Mouse (Mus musculus) spleen, adult 2 months (tissue): ENCODE results near the gene Izumo4.
A peak's percentile ranks its signal among the peaks of the same experiment; 100 is the strongest.

Experiments
- CTCF ChIP-seq: fragments of 200-500 bp; IDR thresholded peaks from 2 replicates; pipeline ENCODE4 v1.5.1; 2011; ENCODE audit warnings: mild to moderate bottlenecking, inconsistent platforms; ENCODE audit not compliant: insufficient read depth, insufficient read length, insufficient replicate concordance; ENCODE audit errors: extremely low read depth
- POLR2A ChIP-seq: fragments of 200-500 bp; IDR thresholded peaks from 2 replicates; pipeline ENCODE4 v1.6.1; 2011; ENCODE audit warnings: low read depth, low read length, inconsistent platforms

DNA sequence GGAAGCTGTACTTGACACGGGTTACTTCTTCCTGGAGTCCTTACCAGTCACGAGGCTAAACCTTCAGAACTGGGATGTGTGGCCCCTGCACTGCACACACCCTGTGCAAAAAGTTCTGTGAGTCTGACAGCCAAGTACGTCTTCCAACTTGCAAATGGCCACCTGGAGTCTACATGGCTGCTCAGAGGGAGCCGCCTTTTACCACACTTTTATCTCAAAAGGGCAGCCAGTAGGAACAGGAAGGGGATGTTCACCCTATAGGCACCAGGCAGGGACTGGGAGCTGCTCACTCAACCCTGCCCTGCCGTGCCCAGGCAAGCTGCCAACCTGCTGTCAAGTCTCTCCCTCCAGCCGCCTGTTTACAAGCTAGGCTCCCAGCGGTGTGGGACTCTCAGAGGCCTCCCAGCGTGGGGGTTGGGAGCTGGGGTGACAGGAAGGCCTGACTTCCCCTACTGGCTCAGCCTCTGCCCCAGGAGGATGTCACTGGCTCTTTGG, 24.0 kb upstream of the Izumo4 start, which contains the start of gene Mknk2:
- TF ChIP-seq POLR2A: 0 out of 2 replicates have a peak, but pooled peaks have one; percentile 3
- TF ChIP-seq CTCF: no peak
